Mouse (Mus musculus): ENCODE measurements around the gene Ttll6. TPM values are rescaled to one million over a fixed set of nuclear protein-coding genes. Genes with fewer than 3 reads are reported as not detected.

Ttll6 gene
- polyA plus RNA-seq, 1 experiment = not detected

GRCm38 (mm10) chr11:96178911-96179503, 45.4 kb downstream of the Ttll6 start:
- Histone ChIP-seq H3K36me3 (ENCODE audit: control insufficient read depth, insufficient read depth, low read length) (no peaks in the 10 kb centered on the region), H3K27ac (ENCODE audit: insufficient read depth, low read length) (no peak overlapping the region), H3K27me3 (ENCODE audit: control insufficient read depth, insufficient read depth, low read length) (peaks cover 27% of the 10 kb centered on the region), H3K4me3 (ENCODE audit: extremely low read depth, insufficient read depth, insufficient read length) (no peak overlapping the region), H3K4me1 (ENCODE audit: control insufficient read depth, insufficient read depth, insufficient read length) (no peaks in the 10 kb centered on the region)
- DNase-seq (ENCODE audit: low read depth in 1 of 2, low spot score in 2 of 2) = no peak
- no peak for TF ChIP-seq POLR2A (IDR thresholded peaks at IDR 0.05; ENCODE audit: low read depth, low read length)
- TF ChIP-seq CTCF (IDR thresholded peaks at IDR 0.05; ENCODE audit: extremely low read depth, insufficient read depth, insufficient read length, insufficient replicate concordance) = no peak
- 5% methylated on average over 6 of the region's 6 CpGs for WGBS

- 36% methylated on average over 4 of the region's 4 CpGs for WGBS
- peaks cover 22% of the 10 kb centered on the region for H3K27me3 ChIP-seq (ENCODE audit: control insufficient read depth, insufficient read depth, low read length)
Measured at GRCm38 (mm10) chr11:96181061-96181460, 47.5 kb downstream of the Ttll6 start.

GRCm38 (mm10) chr11:96184233-96184632, 50.6 kb downstream of the Ttll6 start:
- no peaks in the 10 kb centered on the region for H3K36me3 ChIP-seq (ENCODE audit: control insufficient read depth, insufficient read depth, low read length)
- no peak for TF ChIP-seq POLR2A (IDR thresholded peaks at IDR 0.05; ENCODE audit: low read depth, low read length)
- TF ChIP-seq CTCF (IDR thresholded peaks at IDR 0.05; ENCODE audit: extremely low read depth, insufficient read depth, insufficient read length, insufficient replicate concordance) = no peak
- H3K27me3 ChIP-seq (ENCODE audit: control insufficient read depth, insufficient read depth, low read length) = peaks cover 19% of the 10 kb centered on the region

More at GRCm38 (mm10) chr11:96181061-96181460, 47.5 kb downstream of the Ttll6 start:
- Histone ChIP-seq H3K27ac (ENCODE audit: insufficient read depth, low read length) (no peak overlapping the region), H3K4me1 (ENCODE audit: control insufficient read depth, insufficient read depth, insufficient read length) (no peaks in the 10 kb centered on the region), H3K4me3 (ENCODE audit: extremely low read depth, insufficient read depth, insufficient read length) (no peak overlapping the region), H3K36me3 (ENCODE audit: control insufficient read depth, insufficient read depth, low read length) (no peaks in the 10 kb centered on the region)
- TF ChIP-seq CTCF (IDR thresholded peaks at IDR 0.05; ENCODE audit: extremely low read depth, insufficient read depth, insufficient read length, insufficient replicate concordance) (no peak), POLR2A (IDR thresholded peaks at IDR 0.05; ENCODE audit: low read depth, low read length) (no peak)
- no peak for DNase-seq (ENCODE audit: low read depth in 1 of 2, low spot score in 2 of 2)

GRCm38 (mm10) chr11:96187321-96187720, 53.7 kb downstream of the Ttll6 start:
- Histone ChIP-seq H3K36me3 (ENCODE audit: control insufficient read depth, insufficient read depth, low read length) (no peaks in the 10 kb centered on the region), H3K27me3 (ENCODE audit: control insufficient read depth, insufficient read depth, low read length) (peaks cover 13% of the 10 kb centered on the region), H3K4me3 (ENCODE audit: extremely low read depth, insufficient read depth, insufficient read length) (no peak overlapping the region), H3K4me1 (ENCODE audit: control insufficient read depth, insufficient read depth, insufficient read length) (no peaks in the 10 kb centered on the region), H3K27ac (ENCODE audit: insufficient read depth, low read length) (no peak overlapping the region)
- TF ChIP-seq POLR2A (IDR thresholded peaks at IDR 0.05; ENCODE audit: low read depth, low read length) = no peak
- TF ChIP-seq CTCF (IDR thresholded peaks at IDR 0.05; ENCODE audit: extremely low read depth, insufficient read depth, insufficient read length, insufficient replicate concordance) = no peak
- DNase-seq (ENCODE audit: low read depth in 1 of 2, low spot score in 2 of 2) = no peak
- WGBS = 16% methylated on average over 4 of the region's 4 CpGs

More at GRCm38 (mm10) chr11:96184233-96184632, 50.6 kb downstream of the Ttll6 start:
- no peak overlapping the region for H3K4me3 ChIP-seq (ENCODE audit: extremely low read depth, insufficient read depth, insufficient read length)
- no peak overlapping the region for H3K27ac ChIP-seq (ENCODE audit: insufficient read depth, low read length)
- H3K4me1 ChIP-seq (ENCODE audit: control insufficient read depth, insufficient read depth, insufficient read length) = no peaks in the 10 kb centered on the region
- DNase-seq (ENCODE audit: low read depth in 1 of 2, low spot score in 2 of 2) = no peak

- no peaks in the 10 kb centered on the region for H3K36me3 ChIP-seq (ENCODE audit: control insufficient read depth, insufficient read depth, low read length)
- 4% methylated on average over 28 of the region's 28 CpGs for WGBS
- no peak overlapping the region for H3K4me3 ChIP-seq (ENCODE audit: extremely low read depth, insufficient read depth, insufficient read length)
- no peak overlapping the region for H3K27ac ChIP-seq (ENCODE audit: insufficient read depth, low read length)
- peaks cover 15% of the 10 kb centered on the region for H3K27me3 ChIP-seq (ENCODE audit: control insufficient read depth, insufficient read depth, low read length)
- H3K4me1 ChIP-seq (ENCODE audit: control insufficient read depth, insufficient read depth, insufficient read length) = no peaks in the 10 kb centered on the region
- TF ChIP-seq CTCF (IDR thresholded peaks at IDR 0.05; ENCODE audit: extremely low read depth, insufficient read depth, insufficient read length, insufficient replicate concordance) = no peak
- no peak for TF ChIP-seq POLR2A (IDR thresholded peaks at IDR 0.05; ENCODE audit: low read depth, low read length)
- no peak for DNase-seq (ENCODE audit: low read depth in 1 of 2, low spot score in 2 of 2)
Measured at GRCm38 (mm10) chr11:96189810-96190522, 56.4 kb downstream of the Ttll6 start.

GRCm38 (mm10) chr11:96191132-96191531, 57.5 kb downstream of the Ttll6 start:
- 7% methylated on average over 5 of the region's 5 CpGs for WGBS
- H3K27ac ChIP-seq (ENCODE audit: insufficient read depth, low read length) = no peak overlapping the region
- no peaks in the 10 kb centered on the region for H3K4me1 ChIP-seq (ENCODE audit: control insufficient read depth, insufficient read depth, insufficient read length)
- no peak for DNase-seq (ENCODE audit: low read depth in 1 of 2, low spot score in 2 of 2)
- TF ChIP-seq CTCF (IDR thresholded peaks at IDR 0.05; ENCODE audit: extremely low read depth, insufficient read depth, insufficient read length, insufficient replicate concordance) (no peak), POLR2A (IDR thresholded peaks at IDR 0.05; ENCODE audit: low read depth, low read length) (no peak)
- no peaks in the 10 kb centered on the region for H3K36me3 ChIP-seq (ENCODE audit: control insufficient read depth, insufficient read depth, low read length)
- H3K4me3 ChIP-seq (ENCODE audit: extremely low read depth, insufficient read depth, insufficient read length) = no peak overlapping the region
- peaks cover 20% of the 10 kb centered on the region for H3K27me3 ChIP-seq (ENCODE audit: control insufficient read depth, insufficient read depth, low read length)

All from spleen, adult 2 months (tissue).